Mouse (Mus musculus): ENCODE measurements around the gene Nup205. TPM values are rescaled to one million over a fixed set of nuclear protein-coding genes. Genes with fewer than 3 reads are reported as not detected.

The Nup205 gene
- 7.2 and 7.4 TPM in 2 replicates for polyA plus RNA-seq (2015; fragmentation: Nextera tagmentation; extraction: Ambion mirVana)

DNA sequence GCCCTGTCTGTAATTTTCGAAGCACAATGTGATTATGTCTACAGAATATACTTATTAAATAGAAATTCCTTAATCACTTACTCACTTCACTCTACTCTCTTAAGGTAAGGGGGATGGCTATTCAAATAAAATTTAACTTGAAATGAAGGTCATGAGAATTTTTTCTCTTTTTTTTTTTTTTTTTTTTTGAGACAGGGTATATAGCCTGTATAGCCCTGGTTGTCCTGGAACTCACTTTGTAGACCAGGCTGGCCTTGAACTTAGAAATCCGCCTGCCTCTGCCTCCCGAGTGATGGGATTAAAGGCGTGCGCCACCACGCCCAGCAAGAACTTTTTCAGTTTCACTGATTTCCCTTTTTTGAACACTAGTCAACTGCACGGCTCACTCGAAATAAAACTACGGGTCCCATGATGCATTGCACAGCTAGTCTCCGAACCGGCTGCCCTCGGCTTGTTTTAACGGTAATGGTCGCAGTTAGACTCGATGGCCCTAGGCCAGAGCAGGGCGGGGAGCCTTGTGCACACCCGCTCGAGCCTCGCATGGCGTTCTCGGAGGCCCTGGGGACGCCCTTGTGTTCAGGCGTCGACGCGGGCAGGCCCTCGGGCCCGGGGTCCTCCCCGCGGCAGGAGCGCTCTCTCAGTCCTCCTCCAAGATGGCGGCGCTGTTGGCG is at the start of gene Nup205:
TSS of gene Nup205 (plus strand) at position 443 of the 671 bp plus-strand sequence.
- peak within 1 kb of the TSS; percentile 88 for H3K4me3 ChIP-seq (ENCODE audit: low read depth, low read length)
- H3K4me2 ChIP-seq (replicated peaks; ENCODE audit: low read depth): peak within 1 kb of the TSS; percentile 95
- peak; percentile 90 for ATAC-seq (ENCODE audit: low FRiP score, low TSS enrichment)
- H3K9me3 ChIP-seq (ENCODE audit: control insufficient read depth, low read length): no peaks in the 10 kb centered on the region
- H3K4me1 ChIP-seq (replicated peaks; ENCODE audit: control insufficient read depth, insufficient read depth): no peaks in the 10 kb centered on the region
- no peaks in the 10 kb centered on the region for H3K36me3 ChIP-seq (ENCODE audit: control insufficient read depth, insufficient read depth, low read length)
- H3K27me3 ChIP-seq (ENCODE audit: control insufficient read depth, insufficient read depth, low read length): no peaks in the 10 kb centered on the region
- peak within 1 kb of the TSS; percentile 89 for H3K9ac ChIP-seq (ENCODE audit: low read length)
- WGBS: 3% methylated on average over 33 of the region's 34 CpGs
- H3K27ac ChIP-seq (replicated peaks): peak within 1 kb of the TSS; percentile 96
- TF ChIP-seq CTCF (IDR thresholded peaks at IDR 0.05; ENCODE audit: low read depth) (0 out of 2 replicates have a peak, but pooled peaks have one; percentile 30), EP300 (optimal IDR thresholded peaks at IDR 0.05) (peak; percentile 44)
- DNase-seq (ENCODE audit: low spot score): peak; percentile 84

DNA sequence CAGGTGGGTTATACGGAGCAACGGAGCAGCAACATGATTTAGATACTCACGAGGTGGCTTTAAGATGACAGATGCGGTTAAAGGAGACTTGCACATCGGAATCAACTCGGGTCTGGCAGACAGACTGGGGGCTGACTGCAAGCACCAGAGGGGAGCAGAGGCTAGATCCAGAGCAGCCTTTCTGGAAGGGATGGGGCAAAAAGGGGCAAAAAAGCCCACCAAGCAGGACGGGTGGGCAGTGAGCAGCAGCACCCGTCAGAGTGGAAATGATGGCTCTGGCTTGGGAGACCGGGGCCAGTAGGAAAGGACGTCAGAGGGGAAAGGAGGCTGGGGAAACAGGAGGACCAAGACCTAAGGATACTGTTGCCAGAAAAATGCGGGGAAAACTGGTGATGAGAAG is 44.4 kb upstream of the Nup205 start:
- Histone ChIP-seq H3K4me1 (replicated peaks; ENCODE audit: control insufficient read depth, insufficient read depth) (no peaks in the 10 kb centered on the region; the same call in 1 of the 2 replicates), H3K36me3 (ENCODE audit: control insufficient read depth, insufficient read depth, low read length) (no peaks in the 10 kb centered on the region), H3K9me3 (ENCODE audit: control insufficient read depth, low read length) (no peaks in the 10 kb centered on the region), H3K9ac (ENCODE audit: low read length) (peak overlapping the region; percentile 83), H3K27ac (replicated peaks) (peak overlapping the region; percentile 94), H3K4me2 (replicated peaks; ENCODE audit: low read depth) (peak overlapping the region; percentile 94), H3K4me3 (ENCODE audit: low read depth, low read length) (peak overlapping the region; percentile 74), H3K27me3 (ENCODE audit: control insufficient read depth, insufficient read depth, low read length) (no peaks in the 10 kb centered on the region)
- no peak for DNase-seq (ENCODE audit: low spot score)
- ATAC-seq (ENCODE audit: low FRiP score, low TSS enrichment): no peak
- TF ChIP-seq CTCF (IDR thresholded peaks at IDR 0.05; ENCODE audit: low read depth) (no peak), EP300 (optimal IDR thresholded peaks at IDR 0.05) (no peak)
- WGBS: 0% methylated on average over 11 of the region's 11 CpGs

DNA sequence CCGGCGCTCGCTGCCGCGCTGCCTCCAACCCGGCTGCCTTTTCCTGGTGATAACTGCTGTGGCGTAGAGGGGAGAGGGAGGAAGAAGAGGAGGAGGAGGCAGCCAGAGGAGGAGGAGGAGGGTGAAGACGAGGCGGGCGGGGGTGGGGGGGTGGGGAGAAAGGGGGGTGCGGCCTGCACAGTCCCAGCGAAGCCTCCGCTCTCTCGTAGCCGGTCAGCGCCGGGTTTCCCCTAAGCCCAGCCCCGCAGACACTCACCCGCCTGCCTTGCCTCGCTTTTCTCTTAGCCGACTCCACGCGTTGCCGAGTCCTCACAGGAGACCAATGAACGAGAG is 44.0 kb upstream of the Nup205 start:
- TF ChIP-seq EP300 (optimal IDR thresholded peaks at IDR 0.05) (no peak), CTCF (IDR thresholded peaks at IDR 0.05; ENCODE audit: low read depth) (no peak)
- H3K4me1 ChIP-seq (replicated peaks; ENCODE audit: control insufficient read depth, insufficient read depth): no peaks in the 10 kb centered on the region; the same call in 1 of the 2 replicates
- DNase-seq (ENCODE audit: low spot score) (no peak), ATAC-seq (ENCODE audit: low FRiP score, low TSS enrichment) (peak; percentile 90)
- peak overlapping the region; percentile 83 for H3K9ac ChIP-seq (ENCODE audit: low read length)
- peak overlapping the region; percentile 94 for H3K4me2 ChIP-seq (replicated peaks; ENCODE audit: low read depth)
- WGBS: under 1% methylated on average over 19 of the region's 25 CpGs
- no peaks in the 10 kb centered on the region for H3K9me3 ChIP-seq (ENCODE audit: control insufficient read depth, low read length)
- H3K36me3 ChIP-seq (ENCODE audit: control insufficient read depth, insufficient read depth, low read length): no peaks in the 10 kb centered on the region
- peak overlapping the region; percentile 74 for H3K4me3 ChIP-seq (ENCODE audit: low read depth, low read length)
- peak overlapping the region; percentile 94 for H3K27ac ChIP-seq (replicated peaks)
- H3K27me3 ChIP-seq (ENCODE audit: control insufficient read depth, insufficient read depth, low read length): no peaks in the 10 kb centered on the region

DNA sequence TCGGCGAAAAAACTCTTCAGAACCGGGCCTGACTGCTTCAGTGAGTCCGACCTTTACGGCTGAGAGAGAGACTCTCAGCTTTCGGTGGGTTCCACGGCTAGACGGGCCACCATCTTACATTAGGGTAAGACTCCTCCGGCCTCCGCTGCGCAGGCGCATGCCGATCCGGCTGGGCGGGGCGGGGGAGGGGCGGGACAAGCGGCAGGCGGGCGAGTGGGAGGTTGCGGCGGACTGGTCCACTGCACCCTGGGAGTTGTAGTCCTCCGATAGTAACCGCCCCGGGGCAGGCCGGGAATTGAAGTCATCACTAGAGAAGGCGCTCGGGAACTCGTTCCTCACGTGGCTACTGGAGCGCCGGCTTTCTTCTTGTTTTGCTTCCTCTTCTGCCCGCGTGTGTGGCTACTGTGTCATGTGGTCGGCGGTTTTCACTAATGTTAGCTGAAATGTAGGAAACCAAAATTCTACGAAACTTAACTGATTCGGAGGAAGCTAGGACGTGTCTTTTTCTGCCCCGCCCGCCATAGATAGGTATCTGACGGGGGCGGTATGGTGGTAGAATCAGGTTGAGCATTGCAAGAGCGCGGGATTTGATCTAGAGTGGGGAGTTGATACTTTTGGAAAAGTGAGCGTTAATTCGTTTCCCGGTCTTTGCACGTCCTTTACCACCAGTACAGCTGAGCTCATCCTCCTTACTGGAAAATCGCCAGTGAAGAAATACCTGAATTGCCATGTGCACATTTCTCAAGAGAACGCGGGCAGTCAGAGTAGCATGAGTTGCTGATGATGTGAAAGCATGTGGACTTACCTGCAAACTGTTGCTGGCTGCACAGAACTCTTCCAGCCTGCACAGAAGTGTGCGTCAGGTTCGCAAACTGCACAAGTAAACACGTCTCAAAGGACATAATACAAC is 43.4 kb upstream of the Nup205 start, which contains the start of gene Cnot4:
TSS of gene Cnot4 (minus strand) at position 146 of the 910 bp plus-strand sequence.
- Histone ChIP-seq H3K4me3 (ENCODE audit: low read depth, low read length) (peak within 1 kb of the TSS; percentile 74), H3K9ac (ENCODE audit: low read length) (peak within 1 kb of the TSS; percentile 83), H3K4me1 (replicated peaks; ENCODE audit: control insufficient read depth, insufficient read depth) (no peaks in the 10 kb centered on the region; the same call in 1 of the 2 replicates), H3K4me2 (replicated peaks; ENCODE audit: low read depth) (peak within 1 kb of the TSS; percentile 94), H3K9me3 (ENCODE audit: control insufficient read depth, low read length) (no peaks in the 10 kb centered on the region), H3K27ac (replicated peaks) (peak within 1 kb of the TSS; percentile 94), H3K36me3 (ENCODE audit: control insufficient read depth, insufficient read depth, low read length) (no peaks in the 10 kb centered on the region), H3K27me3 (ENCODE audit: control insufficient read depth, insufficient read depth, low read length) (no peaks in the 10 kb centered on the region)
- WGBS: under 1% methylated on average over 51 of the region's 55 CpGs
- TF ChIP-seq EP300 (optimal IDR thresholded peaks at IDR 0.05): no peak
- TF ChIP-seq CTCF (IDR thresholded peaks at IDR 0.05; ENCODE audit: low read depth): no peak
- DNase-seq (ENCODE audit: low spot score) (peak; percentile 100), ATAC-seq (ENCODE audit: low FRiP score, low TSS enrichment) (peak; percentile 100)

DNA sequence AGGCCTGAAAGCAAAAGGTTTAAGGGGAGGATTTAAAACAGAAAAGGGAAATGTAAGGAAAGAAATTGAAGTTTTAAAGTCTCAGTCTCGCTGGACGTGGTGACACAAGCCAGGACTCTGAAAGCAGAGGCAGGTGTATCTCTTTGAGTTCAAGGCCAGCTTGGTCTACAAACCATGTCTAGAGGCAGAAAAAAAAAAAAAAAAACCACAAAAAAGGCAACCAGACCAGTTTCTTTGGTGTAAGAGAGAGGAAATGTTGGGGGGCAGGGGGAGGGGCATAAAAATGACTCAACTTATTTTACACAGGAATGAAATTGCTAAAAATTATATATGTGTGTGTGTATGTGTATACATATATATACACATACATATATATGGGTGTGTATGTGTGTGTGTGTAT is 42.4 kb upstream of the Nup205 start:
- no peak overlapping the region for H3K27ac ChIP-seq (replicated peaks)
- WGBS: 49% methylated on average over 2 of the region's 2 CpGs
- H3K4me2 ChIP-seq (replicated peaks; ENCODE audit: low read depth): no peak overlapping the region
- H3K9ac ChIP-seq (ENCODE audit: low read length): no peak overlapping the region
- H3K4me3 ChIP-seq (ENCODE audit: low read depth, low read length): 0 out of 2 replicates have a peak overlapping the region, but pooled peaks have one; percentile 74
- no peak for DNase-seq (ENCODE audit: low spot score)
- H3K36me3 ChIP-seq (ENCODE audit: control insufficient read depth, insufficient read depth, low read length): no peaks in the 10 kb centered on the region
- ATAC-seq (ENCODE audit: low FRiP score, low TSS enrichment): no peak
- H3K4me1 ChIP-seq (replicated peaks; ENCODE audit: control insufficient read depth, insufficient read depth): no peaks in the 10 kb centered on the region; the same call in 1 of the 2 replicates
- no peaks in the 10 kb centered on the region for H3K9me3 ChIP-seq (ENCODE audit: control insufficient read depth, low read length)
- TF ChIP-seq EP300 (optimal IDR thresholded peaks at IDR 0.05) (no peak), CTCF (IDR thresholded peaks at IDR 0.05; ENCODE audit: low read depth) (no peak)
- no peaks in the 10 kb centered on the region for H3K27me3 ChIP-seq (ENCODE audit: control insufficient read depth, insufficient read depth, low read length)

All from stomach, postnatal 0 days (tissue).